Mouse (Mus musculus) layer of hippocampus, adult 18-20 months (tissue): Measurements from ENCODE around the gene Tigit. TPM values are rescaled to one million over a fixed set of nuclear protein-coding genes. Genes with fewer than 3 reads are reported as not detected.

Experiments
- DNase-seq, 2 experiments: peaks; one replicate each; pipeline ENCODE4 v3.0.0; 2022; ENCODE audit warnings: low spot score in 2 of 2
- total RNA-seq, 2 experiments: library from RNA; stranded (reverse); gene quantifications; 2 replicates each; pipeline ENCODE4 v1.2.3; 2021

Gene Tigit
- total RNA-seq, 2 experiments from 2014 or later = not detected

DNA sequence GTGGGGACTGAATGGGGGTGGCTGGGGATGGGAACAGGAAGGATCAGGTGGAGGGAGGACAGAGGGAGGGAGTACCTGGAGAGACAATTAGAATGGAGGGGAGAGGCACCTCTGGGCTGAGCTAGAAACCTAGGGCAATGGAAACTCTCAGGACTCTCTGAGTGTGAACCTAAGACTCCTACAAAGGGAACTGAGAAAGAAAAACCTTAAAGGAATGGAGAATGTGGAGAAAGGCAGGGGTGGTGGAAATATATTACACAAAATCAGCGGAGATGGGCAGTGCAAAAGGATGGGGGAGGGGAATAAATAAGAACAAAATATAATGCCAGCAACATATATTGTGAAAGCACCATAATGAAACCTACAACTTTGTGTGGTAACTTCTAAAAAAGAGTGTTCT, 8.0 kb upstream of the Tigit start:
- DNase-seq = no peak

DNA sequence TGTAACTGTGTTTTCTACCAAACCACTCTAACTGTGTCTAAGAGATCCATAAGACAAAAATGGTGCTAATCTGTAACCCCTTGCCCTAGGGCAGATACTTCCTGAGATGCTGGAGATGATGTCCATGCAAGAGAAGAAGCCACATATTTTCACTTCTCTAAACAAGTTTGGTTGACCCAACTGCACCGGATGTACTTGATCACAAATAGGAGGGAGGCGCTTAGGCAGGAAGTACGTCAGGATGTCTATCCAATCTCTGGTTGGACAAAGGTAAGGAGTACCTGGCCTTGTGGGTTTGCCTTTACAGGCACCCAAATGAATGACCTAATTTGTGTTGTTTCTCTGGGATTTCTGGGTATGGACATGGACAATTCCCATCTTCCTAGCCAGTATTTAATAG, 4.3 kb upstream of the Tigit start:
- DNase-seq = no peak

DNA sequence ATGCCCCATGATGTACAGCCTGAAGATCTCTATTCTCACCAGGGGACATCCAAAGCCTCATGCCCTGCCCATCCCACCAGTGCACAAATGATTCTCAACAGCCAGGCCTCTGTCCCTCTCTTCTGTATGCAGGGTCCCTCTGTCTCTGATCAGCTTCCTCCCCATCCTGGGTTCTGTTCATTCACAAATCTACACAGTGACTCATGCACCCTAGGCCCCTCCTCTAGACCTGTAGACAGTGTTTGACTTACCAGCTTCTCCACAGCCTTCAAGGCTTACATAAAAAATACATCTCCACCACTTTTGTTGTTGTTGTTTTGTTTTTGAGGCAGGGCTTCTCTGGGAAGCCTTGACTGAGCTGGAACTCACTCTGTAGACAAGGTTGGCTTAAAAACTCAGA, 915 bp upstream of the Tigit start:
- DNase-seq = no peak

DNA sequence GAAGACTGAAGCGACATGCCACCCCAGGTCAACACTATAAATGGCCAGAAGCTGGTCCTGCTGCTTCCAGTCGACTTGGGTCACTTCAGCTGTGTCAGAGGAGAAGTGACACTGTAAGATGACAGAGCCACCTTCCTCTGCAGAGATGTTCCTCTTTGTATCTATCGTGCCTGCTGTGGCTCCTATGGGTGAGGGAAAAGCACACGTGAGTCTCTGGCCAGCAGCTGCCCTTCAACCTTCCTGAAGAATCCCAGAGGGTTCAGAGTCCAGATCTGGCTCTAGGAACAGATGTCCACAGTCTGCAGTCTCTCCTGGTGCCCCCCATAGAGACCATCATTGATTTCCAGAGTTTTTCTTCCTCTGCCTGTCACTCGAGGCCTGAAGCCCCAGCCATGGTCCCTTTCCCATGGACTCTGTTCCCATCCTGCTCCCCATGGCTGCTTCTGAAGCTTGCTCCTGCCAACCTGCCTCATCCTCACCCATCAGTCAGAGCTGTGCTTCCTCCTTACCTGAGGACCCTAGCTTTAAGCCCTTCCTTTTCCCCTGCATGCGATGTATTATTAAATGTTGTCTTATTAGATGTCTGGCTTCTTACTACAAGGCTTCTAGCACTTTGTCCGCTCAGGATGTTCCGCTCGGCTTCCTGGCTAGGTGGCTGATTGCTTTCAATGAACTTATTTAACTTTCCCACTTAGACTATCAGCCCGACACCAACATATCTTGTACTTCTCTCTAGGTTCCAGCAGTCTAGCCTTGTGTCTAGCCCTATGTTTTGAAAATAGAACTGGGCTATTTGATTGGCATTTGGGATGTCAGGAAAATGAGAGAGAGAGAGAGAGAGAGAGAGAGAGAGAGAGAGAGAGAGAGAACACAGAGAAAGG, 1.6 kb downstream of the Tigit start:
- DNase-seq = no peak

DNA sequence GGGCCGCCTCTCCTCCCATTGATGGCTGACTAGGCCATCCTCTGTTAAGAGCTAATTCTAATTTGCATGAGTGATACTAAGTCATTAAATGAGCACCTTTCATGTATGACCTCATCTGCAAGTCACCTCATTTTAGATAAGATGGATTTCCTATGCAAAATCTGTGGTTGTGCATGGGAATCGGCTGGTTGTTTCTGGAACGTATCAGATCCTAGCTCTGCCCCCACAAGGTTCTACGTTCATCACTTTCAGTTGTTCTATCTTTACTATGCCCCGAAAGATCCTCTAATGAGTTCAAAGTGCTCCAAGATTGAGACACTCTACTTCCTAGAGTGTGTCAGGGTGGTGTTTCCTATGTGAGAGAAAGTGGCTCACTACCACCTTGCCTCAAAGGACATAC, 2.4 kb downstream of the Tigit start:
- no peak for DNase-seq

DNA sequence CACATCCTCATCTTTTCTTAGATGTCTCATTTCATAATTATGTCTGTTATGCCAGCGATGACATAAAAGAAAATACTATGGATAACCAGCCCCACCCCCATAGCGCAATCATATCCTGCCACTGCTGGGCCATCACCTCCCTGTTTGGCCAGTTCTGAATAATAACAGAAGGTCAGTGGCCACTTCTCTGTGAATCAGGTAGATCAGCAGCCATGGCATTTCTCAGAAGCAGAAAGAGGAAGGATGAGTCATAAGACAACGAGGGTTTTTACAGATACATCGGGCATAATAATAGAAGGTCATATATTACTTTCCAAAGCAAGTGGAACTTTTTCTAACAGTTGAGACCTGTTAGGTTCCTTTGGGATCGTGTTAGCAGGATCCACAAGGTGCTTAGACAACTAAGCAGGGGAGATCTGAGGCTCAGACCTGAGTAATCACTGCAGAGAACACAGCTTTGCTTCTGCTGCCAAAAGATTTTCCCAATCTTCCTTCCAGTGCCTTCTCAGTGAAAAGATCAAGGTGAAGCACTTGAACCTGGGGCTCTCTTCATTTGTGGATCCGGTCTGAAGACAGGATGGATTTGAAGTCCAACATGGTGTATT, 8.7 kb downstream of the Tigit start:
- DNase-seq = no peak

DNA sequence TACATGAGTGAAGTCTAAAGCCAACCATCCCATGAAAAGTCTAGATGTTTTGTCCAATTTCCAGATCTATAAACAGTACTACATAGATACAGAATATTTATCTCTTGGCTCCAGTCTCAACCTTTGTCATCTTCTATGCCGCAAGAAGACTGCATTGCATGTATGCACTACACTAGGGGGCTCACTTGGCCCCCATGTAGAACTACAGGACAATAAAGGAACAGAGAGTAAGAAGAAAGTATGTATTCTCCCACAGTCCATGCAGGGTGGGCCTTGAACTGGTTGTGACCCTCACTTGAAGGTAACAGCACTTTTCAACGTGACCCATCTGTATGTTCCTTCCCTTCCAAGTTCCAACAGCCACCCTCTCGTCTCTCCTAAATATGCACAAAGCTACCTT, 9.7 kb downstream of the Tigit start:
- DNase-seq = no peak

DNA sequence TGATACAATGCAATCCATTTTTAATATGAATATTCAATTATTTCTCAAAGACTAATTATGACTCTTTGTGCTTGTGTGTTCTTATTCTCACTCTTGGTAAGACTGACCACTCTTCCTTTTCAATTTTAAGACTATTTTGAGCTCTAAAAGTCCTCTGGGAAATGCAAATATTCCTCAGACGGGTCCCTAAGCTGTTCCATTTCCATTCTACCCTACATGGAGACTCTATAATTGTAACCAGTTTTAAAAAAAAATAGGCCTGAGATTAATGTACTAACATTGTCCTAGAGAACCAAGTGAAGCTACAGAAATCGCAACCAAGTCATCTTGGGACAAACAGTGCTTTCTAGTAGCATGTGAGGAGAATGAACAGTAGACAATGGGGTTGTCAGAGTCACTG, 10.7 kb downstream of the Tigit start:
- no peak for DNase-seq

DNA sequence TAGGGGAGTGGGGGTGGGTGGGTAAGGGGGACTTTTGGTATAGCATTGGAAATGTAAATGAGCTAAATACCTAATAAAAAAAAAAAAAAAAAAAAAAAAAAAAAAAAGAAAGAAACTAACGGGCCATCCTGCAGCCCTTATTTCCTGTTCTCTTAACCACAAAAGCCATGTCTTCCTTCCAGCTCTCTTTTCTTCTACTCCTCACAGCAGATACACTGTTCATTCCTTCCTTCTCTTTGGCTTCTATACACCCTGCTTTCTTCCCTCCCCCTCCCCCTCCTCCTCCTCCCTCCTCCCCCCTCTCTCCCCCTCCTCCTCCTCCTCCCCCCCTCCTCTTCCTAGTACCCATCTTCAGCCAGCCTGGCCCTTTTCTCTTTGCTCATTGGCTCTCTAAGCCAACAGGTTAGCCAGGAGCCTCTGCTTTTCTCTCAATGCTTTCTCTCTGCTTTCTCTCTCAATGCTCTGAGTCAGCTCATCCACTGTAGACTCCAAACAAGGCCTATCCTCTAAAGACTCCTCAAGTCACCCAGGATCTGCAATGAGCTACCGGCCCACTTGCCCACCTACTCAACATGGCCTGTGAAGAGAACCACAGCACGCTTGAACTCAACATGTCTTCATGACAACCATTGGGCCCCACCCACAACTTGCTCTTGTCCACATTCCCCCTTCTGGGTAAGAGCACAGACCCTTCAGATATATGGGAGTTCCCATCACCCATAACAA, 13.4 kb downstream of the Tigit start:
- DNase-seq = no peak

DNA sequence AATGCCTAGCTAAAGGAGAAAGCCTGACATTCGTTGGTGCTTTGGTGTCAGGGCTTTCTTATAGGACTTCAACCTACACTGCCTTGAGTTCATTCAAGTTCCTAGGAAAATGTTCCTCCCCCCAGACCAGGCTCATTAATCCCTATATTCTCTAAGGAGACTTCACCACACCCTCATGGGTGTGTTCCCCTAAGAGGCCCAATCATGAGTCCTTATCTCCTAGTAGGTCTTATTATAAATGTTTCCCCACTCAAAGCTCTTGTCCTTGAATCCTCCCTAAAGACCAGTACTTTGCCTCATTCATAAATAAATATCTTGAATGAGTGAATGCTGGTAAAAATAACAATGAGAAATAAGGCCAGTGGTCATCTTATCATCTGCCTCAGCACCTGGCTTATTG, 16.3 kb downstream of the Tigit start:
- DNase-seq = no peak

DNA sequence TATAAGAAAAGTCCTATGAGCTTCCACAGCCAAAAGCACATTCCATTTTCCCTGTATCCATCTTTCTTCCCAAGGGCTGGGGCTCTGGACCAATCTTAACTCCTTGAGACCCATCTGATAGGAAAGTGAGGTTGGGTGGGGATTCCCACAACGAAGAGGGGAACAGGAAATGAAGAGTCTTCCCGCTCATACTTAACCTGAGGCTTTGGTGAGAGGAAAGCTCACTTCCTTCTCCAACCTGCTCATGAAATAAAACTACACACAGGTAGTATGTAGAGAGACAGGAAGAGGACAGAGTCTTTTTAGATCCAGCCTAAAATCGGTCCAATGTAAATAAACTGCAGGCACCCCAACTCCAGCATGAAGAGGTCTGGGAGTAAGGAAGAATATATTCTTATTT, 17.0 kb downstream of the Tigit start:
- DNase-seq = no peak

DNA sequence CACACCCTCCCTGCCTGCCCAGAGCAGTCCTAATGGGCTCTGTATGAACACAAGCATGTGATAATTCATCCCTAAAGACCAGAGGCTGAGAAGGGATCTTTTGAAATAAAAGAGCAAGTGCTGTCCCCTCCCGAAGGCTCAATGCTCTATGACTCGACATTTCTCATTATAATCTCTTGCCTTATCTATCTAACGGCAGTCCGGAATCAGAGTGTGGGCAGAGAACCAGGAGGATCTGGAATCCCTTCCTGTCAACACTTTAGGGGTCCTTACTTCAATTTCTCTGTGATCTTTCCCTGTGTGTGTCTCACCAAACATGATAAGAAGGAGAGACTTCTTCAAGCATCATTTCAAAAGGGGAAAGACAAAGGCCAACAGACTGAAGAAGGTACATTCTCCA, 18.1 kb downstream of the Tigit start:
- DNase-seq = no peak

DNA sequence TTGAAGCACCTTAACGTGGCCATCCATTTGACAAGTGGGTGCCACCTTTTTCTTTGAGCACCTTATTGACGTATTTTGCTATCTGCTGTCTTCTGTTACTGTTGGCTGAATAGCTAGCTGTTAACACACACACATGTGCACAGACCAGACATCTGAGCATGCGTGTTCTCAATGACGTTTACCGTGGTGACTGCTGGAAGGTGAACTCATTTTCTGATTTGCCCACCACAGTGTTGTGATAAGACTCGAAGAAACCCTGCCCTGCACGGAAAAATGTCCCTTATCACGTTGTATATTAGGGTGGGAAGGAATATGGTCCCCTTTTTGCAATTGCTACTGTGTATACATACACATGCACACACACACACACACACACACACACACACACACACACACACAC, 22.7 kb downstream of the Tigit start:
- DNase-seq = no peak

DNA sequence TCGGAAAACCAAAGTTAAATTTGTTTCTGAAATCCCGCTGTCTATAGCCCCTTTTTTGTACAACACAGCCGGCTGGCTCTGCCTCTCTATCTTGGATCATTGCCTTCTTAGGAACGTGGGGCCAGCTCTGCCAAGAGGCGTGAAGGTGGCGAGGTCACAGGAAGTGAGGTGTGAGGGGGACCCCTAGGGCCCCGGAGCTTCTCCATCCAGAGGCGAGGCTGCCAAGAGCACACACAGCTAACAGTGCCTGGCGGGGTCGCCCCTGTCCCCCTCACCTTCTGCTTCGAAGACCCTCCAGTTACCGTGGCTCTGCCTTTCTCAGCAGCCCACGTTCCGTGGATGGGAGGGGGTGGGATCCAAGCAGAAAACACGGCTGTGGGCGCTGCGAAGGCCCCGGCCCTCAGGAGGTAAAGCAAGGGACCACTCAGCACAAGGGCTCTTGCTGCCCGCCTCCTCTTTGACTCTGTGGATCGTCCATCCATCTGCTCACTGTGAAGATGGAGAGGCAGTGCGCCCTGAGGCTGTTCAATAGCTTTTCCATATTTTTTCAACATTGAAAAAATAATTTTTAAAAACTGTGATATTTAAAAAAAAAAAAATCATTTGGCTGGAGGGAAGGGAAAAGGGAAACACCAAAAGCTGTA, 25.4 kb downstream of the Tigit start:
- peak in 1 of 2 experiments; percentile 45 for DNase-seq

DNA sequence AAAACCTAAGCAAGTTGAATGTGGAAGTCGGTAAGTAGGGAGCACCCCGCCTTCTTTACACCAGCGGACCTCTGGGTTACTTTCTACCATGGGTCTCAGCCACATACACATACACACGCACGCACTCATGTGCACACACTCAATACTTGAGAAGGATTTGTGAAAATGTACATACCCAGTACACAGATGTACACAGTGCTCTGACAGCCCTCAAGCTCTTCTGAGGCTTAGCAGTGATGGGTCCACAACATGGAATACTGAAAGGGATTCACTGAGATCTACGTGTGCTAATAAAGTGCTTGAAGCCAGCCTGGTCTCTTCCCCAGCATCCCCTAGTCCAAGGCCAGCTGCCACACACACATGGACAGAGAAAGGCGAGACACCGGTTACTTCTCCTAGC, 26.7 kb downstream of the Tigit start:
- no peak for DNase-seq

DNA sequence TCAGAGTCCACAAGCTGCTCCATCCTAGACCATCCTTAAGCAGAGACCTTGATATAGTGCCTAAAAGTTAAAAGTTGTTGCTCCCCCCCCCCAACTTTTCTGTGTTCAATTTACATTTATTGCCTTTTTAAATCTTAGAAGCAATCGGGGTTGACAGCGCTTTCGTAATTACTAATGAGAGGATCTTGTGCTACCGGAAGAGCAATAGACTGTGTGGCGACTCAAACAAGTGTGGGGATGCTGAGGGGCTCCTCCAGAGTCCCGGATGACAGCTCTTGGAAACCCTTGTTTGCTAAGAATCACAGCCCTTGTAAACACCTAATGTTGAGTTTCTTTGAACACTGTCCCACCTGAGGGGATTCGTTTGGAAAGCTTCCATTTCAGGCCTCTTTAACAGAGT, 29.9 kb downstream of the Tigit start:
- DNase-seq = no peak

DNA sequence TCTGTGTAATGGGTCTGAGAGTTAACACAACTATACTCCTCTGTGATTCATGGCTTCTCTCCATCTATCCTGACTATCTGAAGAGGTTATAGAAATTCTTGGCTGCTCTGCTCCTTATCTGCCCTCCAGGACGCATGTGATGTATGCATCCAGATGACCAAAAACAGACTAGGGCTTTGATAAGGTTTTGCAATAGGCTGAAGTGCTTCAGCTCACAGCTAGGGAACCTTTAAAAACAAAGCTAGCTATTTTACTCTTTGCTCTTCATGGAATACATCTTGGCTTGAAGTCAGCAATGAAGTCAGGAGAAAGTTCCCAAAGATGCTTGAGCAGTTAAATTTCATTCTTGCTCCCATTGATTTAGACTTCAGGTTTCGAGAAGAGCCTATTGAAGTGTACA, 32.2 kb downstream of the Tigit start:
- DNase-seq = no peak

DNA sequence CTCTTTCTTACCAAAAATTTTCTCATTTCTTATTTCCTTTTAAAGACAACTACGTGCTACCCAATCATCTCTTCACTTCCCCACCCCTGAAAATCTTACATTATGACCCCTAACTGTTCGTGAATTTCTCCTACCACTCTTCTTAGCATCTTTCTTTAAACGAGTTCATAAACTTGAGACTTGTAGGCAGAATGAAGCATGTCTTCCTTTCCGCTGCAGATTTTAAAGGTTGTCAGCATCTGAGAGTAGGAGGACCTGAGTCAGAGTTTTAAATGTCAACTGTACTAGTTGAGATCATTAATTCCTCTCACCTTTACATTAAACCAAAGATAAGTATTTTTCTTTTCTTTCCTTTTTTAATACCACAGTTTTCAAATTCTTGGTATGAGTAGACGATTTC, 35.3 kb downstream of the Tigit start:
- no peak for DNase-seq

DNA sequence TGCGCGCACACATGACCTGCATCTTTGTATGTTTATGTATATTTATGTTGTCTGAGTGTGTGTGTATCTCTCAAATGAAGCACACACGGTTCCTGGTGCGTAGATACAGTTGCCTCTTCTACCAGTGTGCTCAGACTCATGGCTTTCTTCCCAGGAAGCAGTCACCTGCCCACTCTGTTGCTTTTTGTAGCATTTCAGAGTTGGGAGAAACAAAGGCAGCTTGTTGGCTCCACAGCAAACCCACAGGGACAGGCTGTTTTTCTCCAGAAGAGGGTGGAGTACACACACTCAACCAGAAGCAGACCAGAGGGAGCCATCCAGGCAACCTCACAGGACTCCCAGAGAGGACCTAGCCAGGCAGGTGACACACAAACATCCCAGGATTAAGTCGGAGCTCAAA, 38.0 kb downstream of the Tigit start:
- DNase-seq = peak; percentile 65 to 75

DNA sequence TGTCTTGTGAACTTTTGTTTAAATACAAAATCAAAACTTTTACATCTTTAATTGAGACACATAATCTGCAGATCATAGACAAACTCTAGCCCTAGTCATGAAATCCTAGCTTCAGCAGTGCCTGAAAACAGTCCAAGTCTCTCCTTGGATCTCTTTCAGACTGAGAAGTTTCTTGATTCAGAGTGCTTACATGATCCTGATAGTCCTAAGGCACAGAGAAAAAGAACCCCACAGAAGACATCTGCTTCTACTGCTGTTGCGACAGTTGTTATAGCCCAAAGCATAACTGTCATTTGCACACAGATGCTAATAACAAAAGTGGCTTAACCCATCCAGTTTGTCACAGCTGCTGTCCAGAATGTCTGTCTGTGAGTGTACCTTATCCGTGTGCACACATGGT, 38.7 kb downstream of the Tigit start:
- DNase-seq = no peak

DNA sequence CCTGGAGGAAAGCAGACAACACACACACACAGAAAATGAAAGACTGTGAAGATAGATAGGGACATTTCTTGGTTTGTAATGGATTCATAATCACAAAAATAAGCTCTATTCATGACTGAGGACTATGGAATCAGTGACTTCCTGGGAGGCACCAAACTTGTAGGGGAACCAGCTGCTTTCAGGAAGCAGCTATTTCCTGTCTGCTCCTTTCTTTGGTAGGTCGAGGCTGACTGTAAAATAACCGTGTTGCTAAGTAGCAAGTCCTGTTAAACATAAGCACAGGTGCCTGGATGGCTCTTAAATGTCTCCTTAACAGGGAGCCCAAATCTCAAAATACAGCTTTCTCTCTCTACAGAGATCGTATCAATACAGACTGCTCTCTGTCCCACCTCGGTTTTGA, 39.1 kb downstream of the Tigit start:
- no peak for DNase-seq
